Mouse (Mus musculus): Measurements from ENCODE around the gene Morc2b.
"Not testable (repeated sequence)": the region's sequence is repeated elsewhere in the genome, so short reads cannot be mapped to it uniquely, and the experiment has no call there.

The Morc2b gene

GRCm38 (mm10) chr17:33139261-33139820 lies at the start of gene Morc2b:
TSS of gene Morc2b (minus strand) at chr17:33139683.
- ChIA-PET CTCF (interaction anchor here in 1 of 4 experiments (0.6 kb wide), 1 partner anchor 300 kb away, joined by 4 read pairs; no protein-coding TSS in a partner anchor), POLR2A (interaction anchor here in 3 of 4 experiments (0.6 to 1.5 kb wide), 13 partner anchors 18 to 685 kb away, joined by 3 to 5 read pairs (median 3); partner anchors contain the start of genes Cyp4f13 (in 1 of the 3) and Rab11b (in 1 of the 3))

DNA sequence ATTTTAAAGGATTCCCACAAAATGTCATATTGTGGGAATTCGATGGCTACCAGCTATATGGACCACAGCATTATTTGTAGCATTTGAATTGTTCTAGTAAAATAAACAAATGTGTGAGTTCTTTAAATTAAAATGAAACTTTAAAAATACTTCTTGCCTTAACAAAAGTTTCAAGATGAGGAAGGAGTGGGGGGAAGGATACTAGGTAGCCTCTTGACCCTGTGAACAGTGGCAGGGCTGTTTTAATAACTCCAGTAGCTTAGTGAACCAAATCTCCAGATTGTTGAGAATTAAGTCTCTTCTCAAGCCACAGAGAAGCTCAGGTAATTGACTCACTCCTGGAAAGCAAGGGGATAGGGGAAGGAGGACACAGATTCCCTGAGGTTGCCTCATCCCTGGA lies 28.7 kb upstream of the Morc2b start, which contains the start of gene Olfr55:
Gene Olfr55, plus strand, starts transcription at position 301 of the 400 bp plus-strand sequence.
- POLR2A ChIA-PET, CTCF ChIA-PET: not testable (repeated sequence)

DNA sequence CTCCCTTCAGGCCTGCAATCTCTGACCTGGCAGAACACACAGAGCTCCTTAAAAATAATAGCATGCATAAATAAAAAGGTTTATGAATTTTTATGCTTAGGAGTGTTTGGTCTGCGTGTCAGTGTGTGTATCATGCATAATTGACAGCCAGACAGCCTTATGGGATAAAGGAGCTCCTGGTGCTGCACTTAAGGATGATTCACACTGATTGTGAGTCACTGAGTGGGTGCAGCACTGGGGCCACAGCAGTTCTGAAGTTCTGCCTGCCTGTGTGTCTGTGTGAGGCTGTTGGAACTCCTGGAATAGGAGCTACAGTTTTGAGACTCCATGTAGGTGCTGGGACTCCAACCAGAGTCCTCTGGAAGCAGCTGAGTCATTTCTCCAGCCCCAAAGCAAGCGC lies 13.2 kb downstream of the Morc2b start:
- ChIA-PET CTCF (no interaction called here), POLR2A (interaction anchor here in 1 of 4 experiments (0.7 kb wide), 1 partner anchor 108 kb away, joined by 3 read pairs; no protein-coding TSS in a partner anchor)

GRCm38 (mm10) chr17:33124546-33124945 lies 14.9 kb downstream of the Morc2b start:
- ChIA-PET POLR2A (no interaction called here), CTCF (no interaction called here)

- CTCF ChIA-PET: no interaction called here
- POLR2A ChIA-PET: interaction anchor here in 1 of 4 experiments (1.5 kb wide), 1 partner anchor 9 kb away, joined by 3 read pairs; the partner anchor contains the start of gene Zfp563
Observed at GRCm38 (mm10) chr17:33097396-33097795, 42.1 kb downstream of the Morc2b start.

- ChIA-PET POLR2A (interaction anchor here in 3 of 4 experiments (0.6 to 1.6 kb wide), 13 partner anchors 7 to 100 kb away, joined by 3 to 5 read pairs (median 3); partner anchors contain the start of genes Zfp763 (in 2 of the 3) and Zfp952 (in 1 of the 3)), CTCF (interaction anchor here in 1 of 4 experiments (0.6 kb wide), 1 partner anchor 457 kb away, joined by 3 read pairs; no protein-coding TSS in a partner anchor)
Observed at GRCm38 (mm10) chr17:33092391-33093193, 46.9 kb downstream of the Morc2b start.

- POLR2A ChIA-PET: interaction anchor here in 2 of 4 experiments (0.5 to 1.6 kb wide), 9 partner anchors 8 to 99 kb away, joined by 3 to 4 read pairs (median 3); partner anchors contain the start of genes Zfp763 (in 1 of the 2) and Zfp952 (in 1 of the 2)
Observed at GRCm38 (mm10) chr17:33091630-33092029, 47.9 kb downstream of the Morc2b start.

GRCm38 (mm10) chr17:33089220-33089949 lies 50.1 kb downstream of the Morc2b start, which contains the start of gene Zfp563:
TSS of gene Zfp563 (plus strand) at chr17:33089310.
- CTCF ChIA-PET: interaction anchor here in 2 of 4 experiments (0.5 to 0.7 kb wide), 2 partner anchors 13 to 56 kb away, joined by 3 to 4 read pairs; partner anchors contain the start of gene Zfp763 (in 1 of the 2)
- POLR2A ChIA-PET: interaction anchor here in 3 of 4 experiments (0.5 to 1.6 kb wide), 21 partner anchors 8 to 889 kb away, joined by 3 to 8 read pairs (median 3); partner anchors contain the start of genes Zfp952 (in 2 of the 3), Ndufa7 (in 1 of the 3), Rab11b (in 1 of the 3) and Rps18 (in 1 of the 3)

More at GRCm38 (mm10) chr17:33091630-33092029, 47.9 kb downstream of the Morc2b start:
- CTCF ChIA-PET: interaction anchor here in 2 of 4 experiments (0.6 to 0.7 kb wide), 2 partner anchors 36 to 458 kb away, joined by 3 to 4 read pairs; no protein-coding TSS in a partner anchor

- CTCF ChIA-PET: no interaction called here
- POLR2A ChIA-PET: no interaction called here
Observed at GRCm38 (mm10) chr17:33067958-33068357, 71.5 kb downstream of the Morc2b start, which contains the start of gene 4921501E09Rik. TSS of gene 4921501E09Rik (minus strand) at chr17:33068058.

Measured in embryonic stem cell, embryonic (primary cell).